Mouse (Mus musculus) lung, adult 2 months (tissue): ENCODE measurements around the gene Cldn20. TPM values are rescaled to one million over a fixed set of nuclear protein-coding genes. Genes with fewer than 3 reads are reported as not detected.

Source experiments
- DNase-seq: peaks from one replicate; pipeline ENCODE4 v3.0.0; 2022
- H3K4me1 ChIP-seq: fragments of 200-500 bp; 2 replicates; pipeline ENCODE4 v1.6.1; 2011; ENCODE audit warnings: low read length; ENCODE audit not compliant: control insufficient read depth, insufficient read depth
- H3K4me3 ChIP-seq: fragments of 200-500 bp; replicated peaks from 2 replicates; pipeline ENCODE3; 2011; ENCODE audit warnings: low read depth, mild to moderate bottlenecking, control low read depth, low read length; ENCODE audit errors: extremely low read depth
- CTCF ChIP-seq: fragments of 200-500 bp; IDR thresholded peaks from 2 replicates; pipeline ENCODE4 v1.5.1; 2011; ENCODE audit warnings: mild to moderate bottlenecking, low read length, control low read depth; ENCODE audit not compliant: insufficient read depth
- POLR2A ChIP-seq: fragments of 200-500 bp; IDR thresholded peaks from 2 replicates; pipeline ENCODE4 v1.6.1; 2011; ENCODE audit warnings: low read depth, mild to moderate bottlenecking, control low read depth, low read length, borderline replicate concordance; ENCODE audit errors: extremely low read depth
- WGBS: fragments of 180-500 bp; shearing (Covaris S2); methylation state at CpG from one replicate; pipeline ENCODE4 v1.1.7; 2018; 5-methylcytosine and 5-hydroxymethylcytosine counted together
- polyA plus RNA-seq: library from polyadenylated mRNA; depleted of rRNA; stranded (reverse); fragments of >200 nt; gene quantifications from 2 replicates; pipeline ENCODE4 v1.2.3, GENCODE M21; 2012

Gene Cldn20
- polyA plus RNA-seq, 1 experiment, result 0.28 TPM

DNA sequence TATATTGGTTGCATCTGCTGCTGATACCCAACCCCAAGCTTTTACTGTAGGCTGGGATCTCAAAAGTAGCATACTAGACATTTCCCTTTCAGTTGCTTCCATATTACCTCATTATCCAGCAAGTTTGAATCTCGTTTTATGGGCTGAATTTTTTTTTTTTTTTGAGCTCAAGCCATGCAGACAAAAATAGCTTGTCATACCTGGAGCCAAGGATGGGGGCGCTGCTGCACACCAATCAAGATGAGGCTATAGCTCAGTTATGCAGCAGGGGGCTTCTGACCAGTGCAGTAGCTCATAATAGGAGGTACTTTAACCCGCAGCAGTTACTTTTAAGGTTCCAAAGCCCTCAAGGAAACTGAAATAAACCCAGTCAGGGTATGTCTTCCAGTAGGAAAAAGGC, 34.3 kb upstream of the Cldn20 start:
- DNase-seq, result no peak
- WGBS, result 27% methylated on average over 3 of the region's 3 CpGs
- Histone ChIP-seq H3K4me3 (no peak overlapping the region), H3K4me1 (no peaks in the 10 kb centered on the region)
- TF ChIP-seq CTCF (peak; percentile 26), POLR2A (no peak)

DNA sequence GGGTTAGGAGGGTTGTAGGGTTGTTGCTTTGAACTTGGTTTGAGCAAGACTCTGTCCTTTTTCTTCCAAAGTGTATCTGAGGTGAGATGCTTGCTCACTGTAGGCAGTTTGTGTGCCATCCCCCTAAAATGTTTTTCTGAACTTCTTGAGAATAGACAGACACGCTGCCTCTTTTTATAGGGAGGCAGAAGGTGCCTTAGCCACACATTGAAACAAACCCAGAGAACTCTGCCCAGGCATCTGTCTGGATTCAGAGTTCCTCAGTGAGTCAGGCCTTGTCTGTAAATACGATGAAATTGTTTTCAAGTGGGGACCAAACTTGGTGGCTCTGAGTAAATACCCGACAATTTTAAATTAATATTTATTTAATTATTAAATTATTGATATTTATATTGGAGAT, 33.8 kb upstream of the Cldn20 start:
- 88% methylated on average over 3 of the region's 3 CpGs for WGBS
- no peak for DNase-seq
- Histone ChIP-seq H3K4me3 (no peak overlapping the region), H3K4me1 (no peaks in the 10 kb centered on the region)
- TF ChIP-seq POLR2A (no peak), CTCF (no peak)

DNA sequence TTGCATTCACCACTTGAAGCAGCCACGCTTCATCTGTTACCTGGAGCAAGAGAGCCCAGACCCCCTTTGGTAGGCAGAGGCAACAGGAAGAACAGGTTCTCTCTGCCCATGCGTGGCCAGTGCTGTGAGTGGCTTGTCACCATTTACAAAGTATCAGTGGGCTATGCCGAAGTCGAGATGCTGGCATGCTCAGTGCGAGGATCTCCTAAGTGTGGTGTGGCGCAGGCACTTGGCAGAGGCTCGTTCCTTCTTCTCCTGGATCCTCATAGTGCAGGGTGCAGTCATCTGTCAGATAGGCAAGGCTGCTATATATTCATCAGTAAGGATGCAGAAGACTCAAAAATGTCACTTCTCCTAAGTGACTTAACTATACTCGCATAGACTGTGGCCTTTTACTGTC, 32.9 kb upstream of the Cldn20 start:
- Histone ChIP-seq H3K4me1 (no peaks in the 10 kb centered on the region), H3K4me3 (no peak overlapping the region)
- TF ChIP-seq CTCF (no peak), POLR2A (no peak)
- no peak for DNase-seq
- WGBS, result 89% methylated on average over 8 of the region's 8 CpGs

DNA sequence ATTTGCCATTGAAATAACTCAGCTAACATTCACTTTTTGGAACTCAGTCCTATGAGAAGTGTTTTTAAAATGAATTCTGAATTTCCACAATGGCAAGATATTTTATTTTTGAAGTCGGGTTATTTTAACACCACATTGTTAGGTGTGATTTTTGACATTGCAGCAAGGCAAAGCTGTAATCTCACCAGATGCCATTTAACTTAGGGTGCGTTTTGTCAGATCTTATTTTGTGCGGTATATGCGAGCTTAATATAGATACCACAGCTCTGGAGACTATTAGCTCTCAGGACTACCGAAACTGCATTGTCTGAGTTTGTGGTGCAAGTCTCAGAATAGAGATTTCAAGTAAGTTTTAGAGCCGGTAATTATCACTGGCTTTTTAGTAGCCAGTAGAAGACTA, 32.3 kb upstream of the Cldn20 start:
- no peaks in the 10 kb centered on the region for H3K4me1 ChIP-seq
- TF ChIP-seq POLR2A (no peak), CTCF (no peak)
- DNase-seq, result no peak
- H3K4me3 ChIP-seq, result no peak overlapping the region
- WGBS, result 90% methylated on average over 6 of the region's 6 CpGs

DNA sequence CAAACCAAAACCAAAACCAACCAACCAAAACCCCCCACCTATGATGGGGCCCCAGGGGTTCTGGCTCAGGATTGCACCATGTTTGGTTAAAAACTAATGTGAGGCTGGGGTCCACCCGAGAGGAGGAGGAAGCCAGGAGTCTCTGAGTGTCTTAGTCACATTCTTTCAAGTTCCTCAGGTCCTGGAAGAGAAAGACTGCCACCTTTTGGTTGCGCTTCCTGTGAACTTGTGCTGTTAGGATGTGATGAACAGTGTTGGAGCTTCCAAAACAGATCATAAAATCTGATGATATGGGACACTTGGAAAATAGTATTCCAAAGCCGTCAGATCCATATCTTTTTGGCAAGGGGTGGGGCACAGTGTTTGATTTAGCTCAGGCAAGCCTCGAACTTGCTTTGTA, 31.4 kb upstream of the Cldn20 start:
- WGBS, result 75% methylated on average over 4 of the region's 4 CpGs
- no peak for TF ChIP-seq POLR2A
- no peak for TF ChIP-seq CTCF
- Histone ChIP-seq H3K4me1 (no peaks in the 10 kb centered on the region), H3K4me3 (no peak overlapping the region)
- no peak for DNase-seq

DNA sequence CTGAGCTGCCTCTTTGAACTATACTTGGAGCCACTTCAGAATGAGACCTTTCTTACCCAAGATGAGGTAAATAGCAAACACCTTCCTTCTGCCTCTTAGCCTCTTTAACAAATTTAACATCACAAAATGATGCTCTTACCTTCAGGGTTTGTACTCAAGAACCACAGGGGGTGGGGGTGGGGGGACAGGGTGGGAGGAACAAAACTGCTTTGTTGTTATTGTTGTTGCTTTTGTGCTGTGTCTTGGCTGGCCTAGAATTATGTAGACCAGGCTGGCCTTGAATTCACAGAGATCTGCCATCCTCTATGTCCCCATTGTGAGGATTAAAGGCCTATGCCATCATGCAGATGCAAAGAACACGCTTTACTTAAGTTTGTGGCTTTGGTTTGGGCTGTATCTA, 26.6 kb upstream of the Cldn20 start:
- no peak for TF ChIP-seq POLR2A
- no peak for TF ChIP-seq CTCF
- Histone ChIP-seq H3K4me3 (no peak overlapping the region), H3K4me1 (no peaks in the 10 kb centered on the region)
- no peak for DNase-seq
- WGBS, result 82% methylated on average over 1 of the region's 1 CpGs

DNA sequence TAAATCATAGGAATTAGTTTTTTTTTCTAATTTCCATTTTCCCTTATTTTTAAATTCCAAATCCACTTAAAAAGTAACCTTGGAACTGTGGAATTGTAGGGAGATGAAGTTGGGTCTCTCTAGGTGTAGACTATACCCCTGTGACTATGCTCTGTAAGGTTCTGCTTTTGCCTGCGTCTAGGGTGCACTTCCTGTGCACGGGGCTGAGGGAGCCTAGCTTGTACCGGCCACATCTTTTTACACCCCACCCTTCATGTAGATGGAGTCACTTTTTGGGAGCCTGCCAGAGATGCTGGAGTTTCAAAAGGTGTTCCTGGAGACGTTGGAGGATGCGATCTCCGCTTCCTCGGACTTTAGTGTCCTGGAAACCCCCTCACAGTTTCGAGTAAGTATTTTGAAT, 25.8 kb upstream of the Cldn20 start:
- 67% methylated on average over 8 of the region's 8 CpGs for WGBS

DNA sequence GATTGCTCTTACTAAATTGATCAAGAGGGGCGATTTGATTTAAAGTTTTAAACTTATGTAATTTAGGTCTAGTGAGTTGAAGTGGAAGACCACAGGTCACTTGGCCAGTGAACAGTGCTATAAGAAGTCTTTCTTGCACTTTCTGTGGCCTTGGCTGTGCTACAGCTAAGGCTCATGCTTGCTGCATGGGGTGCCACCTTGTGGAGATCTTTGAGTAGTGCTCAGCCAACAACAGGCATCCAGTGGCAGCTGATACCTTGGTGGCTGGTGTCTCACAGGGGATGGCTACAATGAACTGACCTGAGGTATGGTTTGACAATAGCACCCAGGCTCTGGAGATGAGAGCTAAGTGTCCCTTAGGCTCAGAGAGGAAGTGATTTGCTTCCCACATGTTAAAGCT, 22.5 kb upstream of the Cldn20 start:
- Histone ChIP-seq H3K4me3 (no peak overlapping the region), H3K4me1 (no peaks in the 10 kb centered on the region)
- no peak for TF ChIP-seq POLR2A
- TF ChIP-seq CTCF, result peak; percentile 78
- WGBS, result 12% methylated on average over 1 of the region's 1 CpGs
- peak; percentile 20 for DNase-seq

More for the DNA sequence above, 25.8 kb upstream of the Cldn20 start:
- DNase-seq, result no peak
- TF ChIP-seq CTCF (no peak), POLR2A (no peak)
- Histone ChIP-seq H3K4me3 (no peak overlapping the region), H3K4me1 (no peaks in the 10 kb centered on the region)

DNA sequence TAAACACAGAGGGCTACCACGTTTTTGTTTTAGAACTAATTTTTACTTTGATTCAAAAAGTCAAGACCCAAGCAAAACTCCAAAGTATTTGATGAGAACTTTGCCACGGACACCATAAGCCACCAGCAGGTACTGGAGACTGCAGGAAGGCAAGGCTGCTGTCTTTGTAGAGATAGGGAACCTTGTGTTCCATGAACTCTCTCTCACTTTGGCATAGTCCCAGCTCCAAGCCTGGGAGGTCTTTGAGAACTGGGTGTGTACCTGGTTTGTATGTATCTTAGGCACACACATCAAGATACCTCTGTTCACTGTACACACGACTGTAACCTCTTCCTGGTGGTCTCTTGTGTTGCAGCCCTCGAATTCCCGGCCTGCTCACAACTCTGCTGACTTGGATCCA, 18.0 kb upstream of the Cldn20 start:
- Histone ChIP-seq H3K4me1 (no peaks in the 10 kb centered on the region), H3K4me3 (no peak overlapping the region)
- WGBS, result 80% methylated on average over 5 of the region's 5 CpGs
- no peak for TF ChIP-seq POLR2A
- TF ChIP-seq CTCF, result no peak
- DNase-seq, result no peak

DNA sequence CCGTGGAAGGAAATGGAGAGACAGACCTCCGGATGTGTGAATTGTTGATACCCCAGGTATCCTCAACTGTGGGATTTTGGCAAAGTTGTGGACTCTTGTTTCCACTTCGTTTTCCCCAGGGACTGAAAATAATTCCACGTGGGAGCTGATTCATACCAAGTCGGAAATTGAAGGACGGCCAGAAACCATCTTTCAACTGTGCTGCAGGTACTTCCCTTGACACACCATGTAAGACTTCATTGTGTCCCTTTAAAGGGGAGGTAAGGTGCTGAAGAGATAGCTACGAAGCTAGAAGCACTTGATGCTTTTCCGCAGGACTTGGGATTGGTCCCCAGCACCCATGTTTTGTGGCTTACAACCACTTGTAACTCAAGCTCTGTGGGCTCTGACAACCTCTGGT, 16.5 kb upstream of the Cldn20 start:
- DNase-seq, result no peak
- no peak for TF ChIP-seq CTCF
- TF ChIP-seq POLR2A, result no peak
- WGBS, result 92% methylated on average over 8 of the region's 8 CpGs
- Histone ChIP-seq H3K4me1 (no peaks in the 10 kb centered on the region), H3K4me3 (no peak overlapping the region)

DNA sequence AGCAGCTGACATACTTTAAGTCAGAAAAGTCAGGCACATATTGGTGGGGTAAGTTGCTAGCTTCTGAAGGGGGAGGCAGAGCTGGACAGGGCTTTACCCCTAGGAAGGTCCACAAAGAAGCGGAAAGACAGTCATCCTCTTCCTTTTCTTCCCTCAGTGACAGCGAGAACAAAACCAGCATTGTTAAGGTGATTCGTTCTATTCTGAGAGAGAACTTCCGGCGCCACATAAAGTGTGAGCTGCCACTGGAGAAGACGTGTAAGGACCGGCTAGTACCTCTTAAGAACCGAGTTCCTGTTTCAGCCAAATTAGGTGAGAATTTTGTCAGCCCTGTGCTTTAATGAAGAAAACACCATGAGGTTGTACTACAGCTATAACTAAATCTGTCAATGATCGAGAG, 15.9 kb upstream of the Cldn20 start:
- WGBS, result 74% methylated on average over 9 of the region's 9 CpGs
- no peak for TF ChIP-seq CTCF
- TF ChIP-seq POLR2A, result no peak
- H3K4me1 ChIP-seq, result no peaks in the 10 kb centered on the region

DNA sequence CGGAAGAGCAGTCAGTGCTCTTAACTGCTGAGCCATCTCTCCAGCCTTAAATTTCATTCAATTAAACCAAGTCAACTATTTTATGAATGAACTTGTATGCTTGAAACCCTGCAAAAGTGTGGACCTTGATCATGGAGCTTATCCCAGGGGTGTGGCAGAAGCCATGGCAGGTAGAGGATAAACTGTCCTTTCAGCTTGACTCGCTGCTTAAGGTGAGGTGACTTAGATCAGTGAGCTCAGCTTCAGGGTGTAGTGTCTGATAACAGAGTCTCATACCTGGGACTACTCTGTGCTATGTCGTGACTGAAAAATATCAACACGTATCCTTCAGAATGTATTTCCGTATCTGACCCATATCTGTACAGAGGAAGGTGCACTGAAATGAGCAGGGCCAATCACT, 12.0 kb upstream of the Cldn20 start:
- DNase-seq, result no peak
- H3K4me1 ChIP-seq, result no peaks in the 10 kb centered on the region
- no peak overlapping the region for H3K4me3 ChIP-seq
- WGBS, result 96% methylated on average over 5 of the region's 5 CpGs
- TF ChIP-seq CTCF (no peak), POLR2A (no peak)

More for the DNA sequence above, 15.9 kb upstream of the Cldn20 start:
- DNase-seq, result no peak
- no peak overlapping the region for H3K4me3 ChIP-seq
